Mouse (Mus musculus) cerebellum, postnatal 4 days (tissue): ENCODE results near the gene Kcnma1.
A peak's percentile ranks its signal among the peaks of the same experiment; 100 is the strongest.

Source experiments
- DNase-seq, 2 experiments: peaks; one replicate each; pipeline ENCODE4 v3.0.0; 2022; ENCODE audit warnings: low spot score in 2 of 2, mixed read lengths in 1 of 2

Kcnma1 gene

GRCm38 (mm10) chr14:24014391-24014790, at the start of gene Kcnma1:
Gene Kcnma1 (minus strand): TSS chr14:24014491.
- DNase-seq, result no peak

GRCm38 (mm10) chr14:24059747-24060146, 45.5 kb upstream of the Kcnma1 start:
- DNase-seq, result peak in 1 of 2 experiments; percentile 48

GRCm38 (mm10) chr14:24059287-24059686, 45.0 kb upstream of the Kcnma1 start:
- no peak for DNase-seq

GRCm38 (mm10) chr14:24051821-24052220, 37.5 kb upstream of the Kcnma1 start:
- no peak for DNase-seq

- DNase-seq, result no peak
Measured at GRCm38 (mm10) chr14:24036609-24037008, 22.3 kb upstream of the Kcnma1 start.

GRCm38 (mm10) chr14:24036208-24036535, 21.9 kb upstream of the Kcnma1 start:
- no peak for DNase-seq

- peak in 1 of 2 experiments; percentile 22 for DNase-seq
Measured at GRCm38 (mm10) chr14:24035486-24036207, 21.4 kb upstream of the Kcnma1 start.

- no peak for DNase-seq
Measured at GRCm38 (mm10) chr14:24032876-24033389, 18.6 kb upstream of the Kcnma1 start.

GRCm38 (mm10) chr14:24032201-24032600, 17.9 kb upstream of the Kcnma1 start:
- DNase-seq, result peak in 1 of 2 experiments; percentile 51

- DNase-seq, result no peak
Measured at GRCm38 (mm10) chr14:24020718-24021117, 6.4 kb upstream of the Kcnma1 start.

- DNase-seq, result no peak
Measured at GRCm38 (mm10) chr14:24009978-24010377, 4.3 kb downstream of the Kcnma1 start.

GRCm38 (mm10) chr14:24008252-24008651, 6.0 kb downstream of the Kcnma1 start:
- peak; percentile 84 to 88 for DNase-seq

- no peak for DNase-seq
Measured at GRCm38 (mm10) chr14:24006276-24006675, 8.0 kb downstream of the Kcnma1 start.

- DNase-seq, result peak; percentile 32 to 58
Measured at GRCm38 (mm10) chr14:24004471-24005271, 9.6 kb downstream of the Kcnma1 start.

- DNase-seq, result peak; percentile 26 to 55
Measured at GRCm38 (mm10) chr14:24003450-24004381, 10.6 kb downstream of the Kcnma1 start.

GRCm38 (mm10) chr14:24002647-24003046, 11.6 kb downstream of the Kcnma1 start:
- DNase-seq, result no peak

GRCm38 (mm10) chr14:23997912-23998311, 16.4 kb downstream of the Kcnma1 start:
- no peak for DNase-seq

GRCm38 (mm10) chr14:23995831-23996230, 18.5 kb downstream of the Kcnma1 start:
- no peak for DNase-seq

GRCm38 (mm10) chr14:23990871-23991270, 23.4 kb downstream of the Kcnma1 start:
- no peak for DNase-seq

GRCm38 (mm10) chr14:23989696-23990095, 24.6 kb downstream of the Kcnma1 start:
- DNase-seq, result no peak

GRCm38 (mm10) chr14:23982205-23982604, 32.1 kb downstream of the Kcnma1 start:
- DNase-seq, result no peak

- DNase-seq, result no peak
Measured at GRCm38 (mm10) chr14:23974685-23975084, 39.6 kb downstream of the Kcnma1 start.
